Mouse (Mus musculus): ENCODE measurements around the gene Rprd1b.

DNA sequence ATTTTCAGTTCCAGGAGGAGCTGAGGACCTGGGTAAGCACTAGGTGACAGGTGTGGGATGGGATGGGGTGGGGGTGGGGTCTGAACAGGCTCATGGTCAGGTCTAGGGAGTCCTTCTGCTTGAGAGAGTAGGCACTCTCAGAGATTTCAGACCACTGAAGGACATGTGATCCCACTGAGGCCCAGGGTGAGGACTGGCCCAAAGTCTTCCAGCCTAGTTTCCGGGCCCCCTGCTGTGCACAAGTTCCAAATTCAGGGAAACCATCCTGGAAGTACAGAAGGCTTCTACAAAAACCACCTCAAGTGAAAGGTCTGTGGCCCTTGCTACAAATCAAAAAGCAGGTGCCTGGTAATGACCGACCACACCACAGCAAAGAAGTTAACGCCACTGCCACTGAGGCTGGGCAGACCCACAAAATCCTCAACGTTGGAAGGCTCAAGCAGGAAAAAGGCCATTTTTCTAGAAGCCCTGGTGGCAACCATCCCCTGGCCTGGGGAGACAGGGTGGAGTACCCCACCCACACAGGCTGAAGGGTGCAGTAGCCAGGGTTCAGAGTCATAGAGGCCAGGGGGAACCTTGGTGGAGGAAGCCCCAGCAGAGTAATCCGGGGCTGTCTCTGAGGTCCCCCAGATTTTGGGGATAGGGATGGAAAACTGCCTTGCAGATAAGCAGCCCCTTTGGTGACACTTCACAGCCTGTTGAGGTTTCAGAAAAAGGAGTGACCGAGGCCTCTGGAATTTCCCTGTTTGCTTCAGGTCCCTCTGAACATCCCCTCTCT, 116.6 kb downstream of the Rprd1b start:
- TF ChIP-seq CTCF (IDR thresholded peaks at IDR 0.05; ENCODE audit: insufficient read depth, low read depth, low read length) (no peak), POLR2A (IDR thresholded peaks at IDR 0.05; ENCODE audit: insufficient read depth, low read depth, low read length) (no peak)
